Mouse (Mus musculus) CH12.LX (cell line): Measurements from ENCODE around the gene Ppbp. TPM values are rescaled to one million over a fixed set of nuclear protein-coding genes. Genes with fewer than 3 reads are reported as not detected.

Experiments
- DNase-seq: peaks from one replicate; pipeline ENCODE4 v3.0.0-alpha.2; 2013; ENCODE audit errors: extremely low read depth
- H3K27ac ChIP-seq: 2 replicates; pipeline ENCODE4 v1.5.1; 2012; ENCODE audit warnings: low read depth, mild to moderate bottlenecking, control low read depth, moderate library complexity; ENCODE audit not compliant: insufficient read depth
- H3K27me3 ChIP-seq: replicated peaks from 2 replicates; pipeline ENCODE3; 2012; ENCODE audit warnings: inconsistent platforms
- H3K36me3 ChIP-seq, 2 experiments: replicated peaks in 1 of 2; 2 replicates each; pipeline versions ENCODE3 to v1.6.1; 2012; ENCODE audit warnings: inconsistent platforms in 1 of 2, low read length in 1 of 2, mild to moderate bottlenecking in 1 of 2, mixed read lengths in 1 of 2, moderate library complexity in 1 of 2; ENCODE audit not compliant: control insufficient read depth in 1 of 2, insufficient read depth in 1 of 2
- H3K4me1 ChIP-seq, 2 experiments: 2 replicates each; pipeline ENCODE4 v1.6.1; 2012; ENCODE audit warnings: inconsistent platforms in 1 of 2, moderate library complexity in 1 of 2; ENCODE audit not compliant: insufficient read depth in 2 of 2, control insufficient read depth in 1 of 2
- H3K4me2 ChIP-seq: 2 replicates; pipeline ENCODE4 v1.6.1; 2012; ENCODE audit warnings: low read depth, mild to moderate bottlenecking, control low read depth; ENCODE audit not compliant: poor library complexity, insufficient read depth, severe bottlenecking
- H3K4me3 ChIP-seq, 3 experiments: fragments of 150-350 bp in 1 of 3; sonication (generic) in 1 of 3; replicated peaks in 1 of 3; 2 replicates each; pipeline versions ENCODE3 to v1.5.1; 2011 to 2012; ENCODE audit warnings: low read depth in 2 of 3, low read length in 2 of 3, mild to moderate bottlenecking in 2 of 3, moderate library complexity in 2 of 3, control low read depth in 1 of 3, improper control_type of control experiment in 1 of 3, inconsistent platforms in 1 of 3, mixed read lengths in 1 of 3; ENCODE audit not compliant: poor library complexity in 1 of 3
- H3K79me2 ChIP-seq: replicated peaks from 2 replicates; pipeline ENCODE4 v1.6.1; 2012; ENCODE audit warnings: mild to moderate bottlenecking, moderate library complexity; ENCODE audit not compliant: control insufficient read depth, poor library complexity, insufficient read depth, severe bottlenecking; ENCODE audit errors: extremely low read depth
- H3K9ac ChIP-seq: 2 replicates; pipeline ENCODE4 v1.6.1; 2012; ENCODE audit warnings: low read depth, mild to moderate bottlenecking, control low read depth, moderate library complexity; ENCODE audit not compliant: insufficient read depth
- H3K9me3 ChIP-seq: replicated peaks from 2 replicates; pipeline ENCODE3; 2012; ENCODE audit warnings: low read length, inconsistent platforms, mixed read lengths
- BHLHE40 ChIP-seq: IDR thresholded peaks from 2 replicates; pipeline ENCODE4 v1.6.1; 2011; ENCODE audit warnings: mild to moderate bottlenecking, low read depth, low read length, improper control_type of control experiment
- CTCF ChIP-seq, 2 experiments: IDR thresholded peaks in 1 of 2; conservative IDR thresholded peaks in 1 of 2; 2 replicates each; pipeline ENCODE4 v1.5.1; 2011 to 2012; ENCODE audit warnings: low read depth in 2 of 2, low read length in 2 of 2, improper control_type of control experiment in 1 of 2, inconsistent platforms in 1 of 2, mild to moderate bottlenecking in 1 of 2, moderate library complexity in 1 of 2
- E2F4 ChIP-seq: IDR thresholded peaks from 2 replicates; pipeline ENCODE4 v1.6.1; 2011; ENCODE audit warnings: low read depth, low read length, improper control_type of control experiment; ENCODE audit not compliant: insufficient replicate concordance
- EP300 ChIP-seq: IDR thresholded peaks from 2 replicates; pipeline ENCODE4 v1.6.1; 2011; ENCODE audit warnings: low read length, improper control_type of control experiment
- GABPA ChIP-seq: IDR thresholded peaks from 2 replicates; pipeline ENCODE4 v1.6.1; 2012; ENCODE audit warnings: low read depth, low read length, improper control_type of control experiment, inconsistent platforms; ENCODE audit not compliant: insufficient replicate concordance
- IRF4 ChIP-seq: IDR thresholded peaks from 2 replicates; pipeline ENCODE4 v1.6.1; 2014; ENCODE audit warnings: low read depth, mild to moderate bottlenecking, inconsistent platforms, low read length, improper control_type of control experiment
- JUN ChIP-seq: IDR thresholded peaks from 2 replicates; pipeline ENCODE4 v1.6.1; 2011; ENCODE audit warnings: low read depth, mild to moderate bottlenecking, low read length, improper control_type of control experiment, moderate library complexity; ENCODE audit not compliant: insufficient read depth
- KAT2A ChIP-seq: IDR thresholded peaks from 2 replicates; pipeline ENCODE4 v1.6.1; 2012; ENCODE audit warnings: low read length, improper control_type of control experiment, inconsistent platforms; ENCODE audit not compliant: insufficient replicate concordance
- MAFK ChIP-seq: IDR thresholded peaks from 2 replicates; pipeline ENCODE4 v1.6.1; 2011; ENCODE audit warnings: low read length, improper control_type of control experiment; ENCODE audit not compliant: insufficient replicate concordance
- MAZ ChIP-seq: IDR thresholded peaks from 2 replicates; pipeline ENCODE4 v1.6.1; 2012; ENCODE audit warnings: low read depth, mild to moderate bottlenecking, inconsistent platforms, low read length, improper control_type of control experiment, moderate library complexity
- MXI1 ChIP-seq: IDR thresholded peaks from 2 replicates; pipeline ENCODE4 v1.6.1; 2011; ENCODE audit warnings: mild to moderate bottlenecking, low read depth, low read length, improper control_type of control experiment
- MYC ChIP-seq: IDR thresholded peaks from 2 replicates; pipeline ENCODE4 v1.6.1; 2011; ENCODE audit warnings: low read depth, mild to moderate bottlenecking, improper control_type of control experiment, low read length
- NELFE ChIP-seq: IDR thresholded peaks from 2 replicates; pipeline ENCODE4 v1.6.1; 2011; ENCODE audit warnings: low read depth, low read length, improper control_type of control experiment
- NRF1 ChIP-seq: IDR thresholded peaks from 2 replicates; pipeline ENCODE4 v1.6.1; 2014; ENCODE audit warnings: low read depth, mild to moderate bottlenecking, inconsistent platforms, low read length, improper control_type of control experiment, moderate library complexity
- POLR2A ChIP-seq: IDR thresholded peaks from 2 replicates; pipeline ENCODE4 v1.6.1; 2011; ENCODE audit warnings: low read depth, mild to moderate bottlenecking, improper control_type of control experiment, low read length
- POLR2AphosphoS2 ChIP-seq: IDR thresholded peaks from 2 replicates; pipeline ENCODE4 v1.6.1; 2011; ENCODE audit warnings: low read depth, low read length, improper control_type of control experiment
- RAD21 ChIP-seq: IDR thresholded peaks from 2 replicates; pipeline ENCODE4 v1.6.1; 2011; ENCODE audit warnings: low read depth, mild to moderate bottlenecking, low read length, improper control_type of control experiment, moderate library complexity
- SMC3 ChIP-seq: IDR thresholded peaks from 2 replicates; pipeline ENCODE4 v1.6.1; 2011; ENCODE audit warnings: low read depth, low read length, improper control_type of control experiment
- TCF12 ChIP-seq: IDR thresholded peaks from 2 replicates; pipeline ENCODE4 v1.6.1; 2014; ENCODE audit warnings: low read depth, mild to moderate bottlenecking, inconsistent platforms, low read length, improper control_type of control experiment
- UBTF ChIP-seq: IDR thresholded peaks from 2 replicates; pipeline ENCODE4 v1.6.1; 2012; ENCODE audit warnings: low read depth, mild to moderate bottlenecking, inconsistent platforms, low read length, improper control_type of control experiment, moderate library complexity
- USF2 ChIP-seq: conservative IDR thresholded peaks from 2 replicates; pipeline ENCODE4 v1.6.1; 2011; ENCODE audit warnings: low read depth, low read length, improper control_type of control experiment
- ZC3H11A ChIP-seq: IDR thresholded peaks from 2 replicates; pipeline ENCODE4 v1.6.1; 2012; ENCODE audit warnings: low read depth, mild to moderate bottlenecking, inconsistent platforms, low read length, improper control_type of control experiment
- ZKSCAN1 ChIP-seq: IDR thresholded peaks from 2 replicates; pipeline ENCODE4 v1.6.1; 2012; ENCODE audit warnings: low read depth, inconsistent platforms, low read length, improper control_type of control experiment, borderline replicate concordance
- ZMIZ1 ChIP-seq: IDR thresholded peaks from 2 replicates; pipeline ENCODE4 v1.6.1; 2012; ENCODE audit warnings: low read depth, mild to moderate bottlenecking, inconsistent platforms, low read length, improper control_type of control experiment
- dilution Hi-C: fragments of 300-500 bp; cut with MboI; formaldehyde crosslinking; loops from 2 replicates; pipeline ENCODE4 v1.14.3; 2020; ENCODE audit warnings: low sequenced_read_pairs; ENCODE audit not compliant: extremely low pct_unique_long_range_greater_than_20kb, extremely low pct_ligation_motif_present
- in situ Hi-C: fragments of 300-500 bp; cut with MboI; formaldehyde crosslinking; loops from 3 replicates; pipeline ENCODE4 v1.14.3; 2019; ENCODE audit warnings: low sequenced_read_pairs, low pct_ligation_motif_present, low pct_unique_long_range_greater_than_20kb, mixed read lengths
- polyA plus RNA-seq: library from polyadenylated mRNA; unstranded; fragments of >175 nt; gene quantifications from 2 replicates; pipeline ENCODE4 v1.2.1, GENCODE M21; 2012; ENCODE audit warnings: low read depth; ENCODE audit not compliant: insufficient read length
- total RNA-seq, 2 experiments: library from RNA; depleted of rRNA; stranded (reverse); fragments of 300-350 nt in 1 of 2; fragments of >200 nt in 1 of 2; gene quantifications; 2 replicates each; pipeline ENCODE4 v1.2.3; 2012 to 2014

Ppbp gene
- total and polyA plus RNA-seq, 3 experiments: not detected

DNA sequence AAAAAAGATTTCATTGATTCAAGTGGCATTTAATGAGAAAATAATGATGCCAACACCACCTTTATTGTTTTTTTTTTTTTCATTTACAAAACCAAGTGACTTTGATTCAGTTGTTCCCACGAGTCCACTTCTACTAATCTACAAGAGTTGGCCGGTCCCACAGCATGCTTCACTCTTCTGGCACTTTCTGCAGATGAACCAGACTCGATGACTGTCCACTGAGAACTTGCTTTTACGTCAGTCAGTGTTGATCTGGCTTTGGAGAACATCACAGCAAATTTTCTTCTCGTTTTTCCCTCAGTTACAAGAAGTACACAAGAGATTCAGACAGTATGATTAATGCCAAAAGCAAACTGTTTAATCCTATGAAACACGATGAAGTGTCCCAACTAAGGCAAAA is 10.5 kb downstream of the Ppbp start:
- TF ChIP-seq EP300 (no peak), RAD21 (no peak), POLR2AphosphoS2 (no peak), MAFK (no peak), NRF1 (no peak), E2F4 (no peak), ZC3H11A (no peak), NELFE (no peak), ZKSCAN1 (no peak), JUN (no peak)
- Histone ChIP-seq H3K36me3 (no peaks in the 10 kb centered on the region), H3K4me3 (no peak overlapping the region), H3K4me2 (no peak overlapping the region), H3K4me1 (no peaks in the 10 kb centered on the region), H3K9me3 (no peaks in the 10 kb centered on the region), H3K27ac (no peak overlapping the region), H3K27me3 (no peaks in the 10 kb centered on the region), H3K9ac (no peak overlapping the region), H3K79me2 (no peaks in the 10 kb centered on the region)
- dilution Hi-C loops: no loop called here
- in situ Hi-C loops: no loop called here
- DNase-seq: no peak

DNA sequence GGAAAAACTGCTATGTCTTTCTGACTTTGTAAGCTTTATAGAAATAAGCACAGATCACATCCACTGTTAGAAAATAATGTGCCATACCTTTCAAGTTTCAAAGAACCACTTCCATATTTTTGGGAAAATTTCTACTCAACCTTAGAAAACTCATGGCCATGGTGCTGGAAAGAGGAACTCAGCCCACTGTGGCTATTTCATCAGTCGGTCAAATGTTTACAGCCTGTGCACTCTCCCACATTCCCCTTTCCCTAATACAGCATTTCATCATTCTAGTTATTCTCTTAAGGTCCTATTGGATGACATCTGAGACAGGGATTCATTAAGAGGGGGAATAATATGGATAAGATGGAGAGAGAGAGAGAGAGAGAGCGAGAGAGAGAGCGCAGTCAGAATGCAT is 15.4 kb downstream of the Ppbp start:
- H3K36me3 ChIP-seq: no peaks in the 10 kb centered on the region
- H3K79me2 ChIP-seq: no peaks in the 10 kb centered on the region
- no peak overlapping the region for H3K4me3 ChIP-seq
- DNase-seq: no peak
- no peak for TF ChIP-seq MAZ
- no peak for TF ChIP-seq SMC3
- no peak for TF ChIP-seq EP300
- no peak for TF ChIP-seq MYC
- no peak for TF ChIP-seq UBTF
- TF ChIP-seq IRF4: no peak
- TF ChIP-seq MXI1: no peak
- TF ChIP-seq ZMIZ1: no peak
- no peak for TF ChIP-seq RAD21
- no peak for TF ChIP-seq NELFE
- no peak for TF ChIP-seq USF2
- no peak for TF ChIP-seq KAT2A
- TF ChIP-seq POLR2A: no peak
- no peak for TF ChIP-seq ZC3H11A
- no peak for TF ChIP-seq POLR2AphosphoS2
- TF ChIP-seq GABPA: no peak
- TF ChIP-seq BHLHE40: no peak
- no peak for TF ChIP-seq E2F4
- no peak for TF ChIP-seq TCF12
- no peak for TF ChIP-seq CTCF (conservative IDR thresholded peaks at IDR 0.05 in 1 of 2, IDR thresholded peaks at IDR 0.05 in 1 of 2; ENCODE audit: low read depth in 2 of 2, low read length in 2 of 2)
- dilution Hi-C loops (no loop called here), in situ Hi-C loops (no loop called here)
- H3K4me2 ChIP-seq: no peak overlapping the region
- no peaks in the 10 kb centered on the region for H3K9me3 ChIP-seq
- no peaks in the 10 kb centered on the region for H3K27me3 ChIP-seq
- peaks cover 0 to 4% of the 10 kb centered on the region in 2 experiments; a peak in 2 of 4 replicates for H3K4me1 ChIP-seq
- no peak overlapping the region for H3K27ac ChIP-seq
- H3K9ac ChIP-seq: no peak overlapping the region
